Mouse (Mus musculus) limb, embryonic 10.5 days (tissue): Measurements from ENCODE around the gene Zfp764. TPM values are rescaled to one million over a fixed set of nuclear protein-coding genes. Genes with fewer than 3 reads are reported as not detected.
"Not testable (repeated sequence)": the region's sequence is repeated elsewhere in the genome, so short reads cannot be mapped to it uniquely, and the experiment has no call there.

Experiments used
- DNase-seq: peaks from one replicate; pipeline ENCODE4 v3.0.0-alpha.2; 2017; ENCODE audit warnings: low spot score
- H3K27ac ChIP-seq: fragments of 300-500 bp; sonication (generic); 2 replicates; pipeline ENCODE4 v1.5.1; 2016; ENCODE audit warnings: mild to moderate bottlenecking
- H3K27me3 ChIP-seq: fragments of 300-500 bp; sonication (generic); 2 replicates; pipeline ENCODE4 v1.6.1; 2016; ENCODE audit warnings: low read depth, mild to moderate bottlenecking; ENCODE audit not compliant: poor library complexity, severe bottlenecking
- H3K36me3 ChIP-seq: fragments of 300-500 bp; sonication (generic); 2 replicates; pipeline ENCODE4 v1.6.1; 2016; ENCODE audit warnings: mild to moderate bottlenecking, moderate library complexity
- H3K4me1 ChIP-seq: fragments of 300-500 bp; sonication (generic); 2 replicates; pipeline ENCODE4 v1.6.1; 2016
- H3K4me3 ChIP-seq: fragments of 300-500 bp; sonication (generic); 2 replicates; pipeline ENCODE4 v1.5.1; 2016; ENCODE audit warnings: mild to moderate bottlenecking, moderate library complexity
- H3K9me3 ChIP-seq: fragments of 300-500 bp; sonication (generic); replicated peaks from 2 replicates; pipeline ENCODE4 v1.6.1; 2016; ENCODE audit warnings: mild to moderate bottlenecking
- WGBS: fragments of 180-500 bp; shearing (Covaris S2); methylation state at CpG from one replicate; pipeline ENCODE4 v1.1.7; 2016; 5-methylcytosine and 5-hydroxymethylcytosine counted together
- polyA plus RNA-seq: library from polyadenylated mRNA; unstranded; fragments of >200 nt; fragmentation: Nextera tagmentation; extraction: Ambion mirVana; gene quantifications from 2 replicates; pipeline ENCODE4 v1.2.1, GENCODE M21; 2016

The Zfp764 gene
- 6.2 and 7.9 TPM in 2 replicates for polyA plus RNA-seq

- Histone ChIP-seq H3K36me3 (peaks cover 13% of the 10 kb centered on the region), H3K4me3 (peak within 1 kb of the TSS; percentile 65), H3K27ac (peak within 1 kb of the TSS; percentile 89)
- H3K4me1 ChIP-seq, H3K27me3 ChIP-seq, H3K9me3 ChIP-seq: not testable (repeated sequence)
- peak; percentile 80 for DNase-seq
- 6% methylated on average over 40 of the region's 40 CpGs for WGBS
Observed at GRCm38 (mm10) chr7:127406002-127406987, at the start of gene Zfp764. Zfp764 (minus strand) TSS chr7:127406822.

- 91% methylated on average over 7 of the region's 7 CpGs for WGBS
- no peaks in the 10 kb centered on the region for H3K9me3 ChIP-seq
- peaks cover 27% of the 10 kb centered on the region for H3K4me1 ChIP-seq
- peaks cover 90% of the 10 kb centered on the region for H3K36me3 ChIP-seq
- DNase-seq, result no peak
- no peak overlapping the region for H3K27ac ChIP-seq
- no peak overlapping the region for H3K4me3 ChIP-seq
- H3K27me3 ChIP-seq, result no peaks in the 10 kb centered on the region
Observed at GRCm38 (mm10) chr7:127454905-127455304, 48.3 kb upstream of the Zfp764 start.

- H3K27ac ChIP-seq, result no peak overlapping the region
- H3K4me3 ChIP-seq, result no peak overlapping the region
- H3K36me3 ChIP-seq, result peaks cover 75% of the 10 kb centered on the region
- DNase-seq, result no peak
- no peaks in the 10 kb centered on the region for H3K27me3 ChIP-seq
- WGBS, result 93% methylated on average over 2 of the region's 2 CpGs
- peaks cover 35% of the 10 kb centered on the region for H3K4me1 ChIP-seq
- no peaks in the 10 kb centered on the region for H3K9me3 ChIP-seq
Observed at GRCm38 (mm10) chr7:127453056-127453455, 46.4 kb upstream of the Zfp764 start.

GRCm38 (mm10) chr7:127449966-127450365, 43.3 kb upstream of the Zfp764 start:
- no peaks in the 10 kb centered on the region for H3K27me3 ChIP-seq
- peaks cover 70% of the 10 kb centered on the region for H3K36me3 ChIP-seq
- 87% methylated on average over 7 of the region's 7 CpGs for WGBS
- no peak for DNase-seq
- H3K27ac ChIP-seq, result peak overlapping the region; percentile 99; the same call in 1 of the 2 replicates
- H3K4me1 ChIP-seq, result peaks cover 41% of the 10 kb centered on the region
- peak overlapping the region; percentile 96 for H3K4me3 ChIP-seq
- no peaks in the 10 kb centered on the region for H3K9me3 ChIP-seq

- H3K4me1 ChIP-seq, result peaks cover 41% of the 10 kb centered on the region
- H3K36me3 ChIP-seq, result peaks cover 72% of the 10 kb centered on the region
- peak within 1 kb of the TSS; percentile 99 for H3K27ac ChIP-seq
- WGBS, result under 1% methylated on average over 54 of the region's 54 CpGs
- no peaks in the 10 kb centered on the region for H3K9me3 ChIP-seq
- DNase-seq, result peak; percentile 88
- peak within 1 kb of the TSS; percentile 96 for H3K4me3 ChIP-seq
- no peaks in the 10 kb centered on the region for H3K27me3 ChIP-seq
Observed at GRCm38 (mm10) chr7:127448521-127449300, 42.1 kb upstream of the Zfp764 start, which contains the start of gene Zfp689. Zfp689 (minus strand) TSS chr7:127449158.

- H3K4me1 ChIP-seq, result peaks cover 8% of the 10 kb centered on the region
- 0 out of 2 replicates have a peak overlapping the region, but pooled peaks have one; percentile 12 for H3K4me3 ChIP-seq
- H3K27ac ChIP-seq, result no peak overlapping the region; the same call in 1 of the 2 replicates
- 86% methylated on average over 20 of the region's 20 CpGs for WGBS
- no peaks in the 10 kb centered on the region for H3K9me3 ChIP-seq
- H3K27me3 ChIP-seq, result no peaks in the 10 kb centered on the region
- no peak for DNase-seq
- peaks cover 61% of the 10 kb centered on the region for H3K36me3 ChIP-seq
Observed at GRCm38 (mm10) chr7:127443976-127444375, 37.4 kb upstream of the Zfp764 start.

- Histone ChIP-seq H3K4me3 (no peak overlapping the region), H3K36me3 (peaks cover 15% of the 10 kb centered on the region), H3K27ac (no peak overlapping the region), H3K27me3 (no peaks in the 10 kb centered on the region), H3K4me1 (no peaks in the 10 kb centered on the region), H3K9me3 (no peaks in the 10 kb centered on the region; the same call in none of the 2 replicates)
- peak; percentile 38 for DNase-seq
- WGBS, result 84% methylated on average over 3 of the region's 3 CpGs
Observed at GRCm38 (mm10) chr7:127437724-127438123, 31.1 kb upstream of the Zfp764 start.

- Histone ChIP-seq H3K27ac (no peak overlapping the region), H3K4me3 (no peak overlapping the region)
- 97% methylated on average over 4 of the region's 4 CpGs for WGBS
Observed at GRCm38 (mm10) chr7:127435206-127435605, 28.6 kb upstream of the Zfp764 start.

GRCm38 (mm10) chr7:127426354-127426753, 19.7 kb upstream of the Zfp764 start:
- Histone ChIP-seq H3K4me3 (no peak overlapping the region), H3K27me3 (peaks cover 15% of the 10 kb centered on the region), H3K36me3 (no peaks in the 10 kb centered on the region), H3K4me1 (peaks cover 10% of the 10 kb centered on the region), H3K27ac (no peak overlapping the region), H3K9me3 (no peaks in the 10 kb centered on the region)
- 76% methylated on average over 3 of the region's 3 CpGs for WGBS
- DNase-seq, result no peak

More at GRCm38 (mm10) chr7:127435206-127435605, 28.6 kb upstream of the Zfp764 start:
- Histone ChIP-seq H3K36me3 (no peaks in the 10 kb centered on the region), H3K9me3 (no peaks in the 10 kb centered on the region; the same call in none of the 2 replicates), H3K27me3 (no peaks in the 10 kb centered on the region), H3K4me1 (no peaks in the 10 kb centered on the region)
- DNase-seq, result no peak

GRCm38 (mm10) chr7:127425911-127426310, 19.3 kb upstream of the Zfp764 start:
- no peak for DNase-seq
- Histone ChIP-seq H3K27me3 (peaks cover 15% of the 10 kb centered on the region), H3K4me3 (no peak overlapping the region), H3K36me3 (no peaks in the 10 kb centered on the region), H3K27ac (no peak overlapping the region), H3K4me1 (peaks cover 14% of the 10 kb centered on the region), H3K9me3 (no peaks in the 10 kb centered on the region)
- 91% methylated on average over 2 of the region's 2 CpGs for WGBS

- 87% methylated on average over 3 of the region's 3 CpGs for WGBS
- peaks cover 15% of the 10 kb centered on the region for H3K4me1 ChIP-seq
- no peaks in the 10 kb centered on the region for H3K36me3 ChIP-seq
- H3K27ac ChIP-seq, result no peak overlapping the region
- H3K4me3 ChIP-seq, result no peak overlapping the region
- no peak for DNase-seq
- H3K9me3 ChIP-seq, result no peaks in the 10 kb centered on the region
- peaks cover 15% of the 10 kb centered on the region for H3K27me3 ChIP-seq
Observed at GRCm38 (mm10) chr7:127425291-127425690, 18.7 kb upstream of the Zfp764 start.

- Histone ChIP-seq H3K4me3 (peak overlapping the region; percentile 82), H3K9me3 (no peaks in the 10 kb centered on the region), H3K27me3 (peaks cover 15% of the 10 kb centered on the region), H3K27ac (0 out of 2 replicates have a peak overlapping the region, but pooled peaks have one; percentile 91), H3K4me1 (peaks cover 15% of the 10 kb centered on the region), H3K36me3 (peaks cover 29% of the 10 kb centered on the region)
- 2% methylated on average over 15 of the region's 15 CpGs for WGBS
- no peak for DNase-seq
Observed at GRCm38 (mm10) chr7:127422247-127422646, 15.6 kb upstream of the Zfp764 start.
